Mouse (Mus musculus) erythroblast, embryonic 14.5 days (primary cell): Measurements from ENCODE around the gene Ncoa3.

Experiments
- GATA1 ChIP-seq: IDR thresholded peaks from 2 replicates; pipeline ENCODE4 v1.6.1; 2012; ENCODE audit warnings: low read length, inconsistent platforms, mixed read lengths
- TAL1 ChIP-seq: IDR thresholded peaks from 3 replicates; pipeline ENCODE4 v1.6.1; 2012; ENCODE audit warnings: low read length, inconsistent platforms, mixed read lengths

DNA sequence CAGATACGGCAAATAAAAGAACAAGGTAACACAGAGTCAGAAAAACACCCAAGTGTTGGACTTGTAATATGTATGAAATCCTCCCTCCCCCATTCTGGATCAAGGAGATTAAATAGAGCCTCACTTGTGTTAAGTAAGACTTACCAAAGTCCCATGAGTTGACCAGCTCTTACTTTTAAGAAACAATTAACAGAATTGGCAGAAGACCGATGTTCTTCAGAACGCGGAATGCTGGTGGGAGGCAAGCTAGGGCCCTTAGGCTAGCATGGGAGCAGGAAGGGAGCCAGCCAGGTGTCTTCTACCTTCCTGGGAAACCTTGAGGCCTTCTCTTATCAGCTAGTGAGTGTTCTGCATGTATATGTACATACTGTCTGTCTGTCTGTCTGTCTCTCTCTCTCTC lies 55.5 kb downstream of the Ncoa3 start:
- TF ChIP-seq TAL1 (no peak), GATA1 (no peak)
